Mouse (Mus musculus) hindbrain, embryonic 15.5 days (tissue): ENCODE measurements at regions not wholly inside any gene's neighbourhood (a gene's known extent, or its start where the extent isn't known, plus 50 kb on each side); places are given as distances from the start of the nearest gene placed in this dataset.

ENCODE experiments used
- ATAC-seq: fragments of 200-750 bp; cut with Nextera tagmentation; 2 replicates; pipeline ENCODE4 v1.8.0; 2017; ENCODE audit warnings: low read depth, moderate number of reproducible peaks, moderate TSS enrichment; ENCODE audit not compliant: low FRiP score
- H3K27ac ChIP-seq: fragments of 300-500 bp; sonication (generic); replicated peaks from 2 replicates; pipeline ENCODE4 v1.5.1; 2015; ENCODE audit warnings: mild to moderate bottlenecking, inconsistent platforms
- H3K27me3 ChIP-seq: fragments of 300-500 bp; sonication (generic); 2 replicates; pipeline ENCODE4 v1.6.1; 2015; ENCODE audit warnings: control low read depth, inconsistent platforms
- H3K36me3 ChIP-seq: fragments of 300-500 bp; sonication (generic); 2 replicates; pipeline ENCODE4 v1.6.1; 2015; ENCODE audit warnings: control low read depth, inconsistent platforms
- H3K4me1 ChIP-seq: fragments of 300-500 bp; sonication (generic); replicated peaks from 2 replicates; pipeline ENCODE4 v1.6.1; 2015; ENCODE audit warnings: control low read depth, inconsistent platforms
- H3K4me2 ChIP-seq: fragments of 300-500 bp; sonication (generic); 2 replicates; pipeline ENCODE4 v1.6.1; 2015; ENCODE audit warnings: moderate library complexity, mild to moderate bottlenecking, inconsistent platforms
- H3K4me3 ChIP-seq: fragments of 300-500 bp; sonication (generic); 2 replicates; pipeline ENCODE4 v1.5.1; 2015; ENCODE audit warnings: mild to moderate bottlenecking, inconsistent platforms
- H3K9ac ChIP-seq: fragments of 300-500 bp; sonication (generic); 2 replicates; pipeline ENCODE4 v1.6.1; 2015; ENCODE audit warnings: inconsistent platforms
- H3K9me3 ChIP-seq: fragments of 300-500 bp; sonication (generic); 2 replicates; pipeline ENCODE4 v1.6.1; 2016; ENCODE audit warnings: control low read depth, inconsistent platforms
- WGBS: fragments of 180-500 bp; shearing (Covaris S2); methylation state at CpG from one replicate; pipeline ENCODE4 v1.1.7; 2015; 5-methylcytosine and 5-hydroxymethylcytosine counted together

DNA sequence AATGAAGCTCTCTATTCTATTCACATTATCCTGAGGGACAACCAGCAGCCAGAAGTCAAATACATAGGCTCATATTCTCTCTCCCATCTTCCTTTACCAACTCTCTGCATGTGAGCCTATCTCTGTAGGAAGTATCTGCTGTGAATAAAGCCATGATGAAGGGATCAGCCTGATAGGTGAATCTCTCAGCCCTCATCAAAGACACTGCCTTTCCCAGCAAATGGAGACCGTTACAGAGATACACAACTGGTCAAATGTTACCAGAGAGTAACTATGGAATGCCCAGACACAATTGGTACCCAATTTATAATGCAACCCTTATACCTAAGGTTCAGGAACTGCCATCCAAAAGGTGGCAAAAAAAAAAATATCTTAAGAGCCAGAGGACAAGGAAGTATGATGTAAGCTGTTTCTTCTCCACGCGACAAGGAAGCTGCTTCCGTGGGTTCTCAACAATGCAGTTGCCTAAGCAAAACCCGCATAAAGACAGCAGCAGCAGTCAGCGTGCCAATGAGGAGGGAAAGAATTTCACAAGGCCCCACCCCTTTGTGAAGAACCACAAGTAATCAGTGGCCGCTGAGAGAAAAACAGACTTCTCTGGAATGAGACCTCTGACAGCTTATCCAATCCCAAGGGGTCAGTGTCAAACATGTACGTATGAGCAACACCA lies 248.9 kb downstream of the Dhx15 start:
- ATAC-seq: no peak
- H3K4me1 ChIP-seq: no peaks in the 10 kb centered on the region
- no peaks in the 10 kb centered on the region for H3K27me3 ChIP-seq
- H3K4me2 ChIP-seq: no peak overlapping the region
- no peak overlapping the region for H3K4me3 ChIP-seq
- H3K9ac ChIP-seq: no peak overlapping the region
- WGBS: 71% methylated on average over 8 of the region's 8 CpGs
- H3K9me3 ChIP-seq: no peaks in the 10 kb centered on the region
- H3K36me3 ChIP-seq: no peaks in the 10 kb centered on the region
- no peak overlapping the region for H3K27ac ChIP-seq

DNA sequence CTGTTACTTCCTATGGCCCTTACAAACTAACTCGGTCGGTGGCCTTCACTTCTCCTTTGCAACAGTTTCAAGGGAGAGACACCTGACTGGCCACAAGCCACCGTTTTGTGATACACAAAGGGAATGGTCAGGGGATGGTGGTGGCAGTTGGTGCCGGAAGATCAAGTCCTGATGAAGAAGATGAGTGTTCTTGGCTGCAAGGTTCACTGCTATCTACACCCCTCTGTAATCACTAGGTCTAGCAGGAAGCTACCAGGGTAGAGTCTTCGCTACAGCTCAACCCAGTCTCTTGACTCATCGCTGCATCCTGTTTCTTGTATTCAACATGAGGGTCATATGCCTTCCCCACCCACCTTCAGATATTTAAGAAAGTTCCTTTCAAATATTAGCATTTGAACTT lies 251.5 kb downstream of the Dhx15 start:
- H3K27me3 ChIP-seq: no peaks in the 10 kb centered on the region
- H3K9ac ChIP-seq: no peak overlapping the region
- no peaks in the 10 kb centered on the region for H3K36me3 ChIP-seq
- H3K4me3 ChIP-seq: no peak overlapping the region
- no peaks in the 10 kb centered on the region for H3K4me1 ChIP-seq
- H3K27ac ChIP-seq: no peak overlapping the region
- no peak overlapping the region for H3K4me2 ChIP-seq
- no peaks in the 10 kb centered on the region for H3K9me3 ChIP-seq
- WGBS: 90% methylated on average over 6 of the region's 6 CpGs
- no peak for ATAC-seq

DNA sequence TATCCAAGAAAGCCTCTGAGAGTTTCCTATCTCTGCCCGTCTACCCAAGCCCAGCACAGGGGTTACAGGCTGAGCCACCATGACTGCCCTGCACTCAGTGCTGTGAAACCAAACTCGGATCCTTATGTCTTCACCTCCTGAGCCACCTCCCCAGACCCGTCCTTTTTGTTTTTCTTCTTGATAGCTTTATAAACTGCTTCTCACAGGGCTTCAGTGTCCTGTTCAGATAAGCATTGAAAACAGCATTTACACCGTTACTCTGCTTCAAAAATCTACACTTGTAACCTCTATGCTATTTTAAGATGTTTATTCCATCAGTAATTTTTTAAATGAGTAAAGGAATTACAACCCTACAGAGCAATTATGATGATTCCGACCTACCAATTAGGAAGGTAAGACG lies 253.0 kb downstream of the Dhx15 start:
- 92% methylated on average over 6 of the region's 6 CpGs for WGBS
- H3K27ac ChIP-seq: no peak overlapping the region
- H3K9ac ChIP-seq: no peak overlapping the region
- no peaks in the 10 kb centered on the region for H3K27me3 ChIP-seq
- ATAC-seq: no peak
- no peaks in the 10 kb centered on the region for H3K4me1 ChIP-seq
- no peak overlapping the region for H3K4me2 ChIP-seq
- no peaks in the 10 kb centered on the region for H3K9me3 ChIP-seq
- H3K36me3 ChIP-seq: no peaks in the 10 kb centered on the region
- H3K4me3 ChIP-seq: no peak overlapping the region

DNA sequence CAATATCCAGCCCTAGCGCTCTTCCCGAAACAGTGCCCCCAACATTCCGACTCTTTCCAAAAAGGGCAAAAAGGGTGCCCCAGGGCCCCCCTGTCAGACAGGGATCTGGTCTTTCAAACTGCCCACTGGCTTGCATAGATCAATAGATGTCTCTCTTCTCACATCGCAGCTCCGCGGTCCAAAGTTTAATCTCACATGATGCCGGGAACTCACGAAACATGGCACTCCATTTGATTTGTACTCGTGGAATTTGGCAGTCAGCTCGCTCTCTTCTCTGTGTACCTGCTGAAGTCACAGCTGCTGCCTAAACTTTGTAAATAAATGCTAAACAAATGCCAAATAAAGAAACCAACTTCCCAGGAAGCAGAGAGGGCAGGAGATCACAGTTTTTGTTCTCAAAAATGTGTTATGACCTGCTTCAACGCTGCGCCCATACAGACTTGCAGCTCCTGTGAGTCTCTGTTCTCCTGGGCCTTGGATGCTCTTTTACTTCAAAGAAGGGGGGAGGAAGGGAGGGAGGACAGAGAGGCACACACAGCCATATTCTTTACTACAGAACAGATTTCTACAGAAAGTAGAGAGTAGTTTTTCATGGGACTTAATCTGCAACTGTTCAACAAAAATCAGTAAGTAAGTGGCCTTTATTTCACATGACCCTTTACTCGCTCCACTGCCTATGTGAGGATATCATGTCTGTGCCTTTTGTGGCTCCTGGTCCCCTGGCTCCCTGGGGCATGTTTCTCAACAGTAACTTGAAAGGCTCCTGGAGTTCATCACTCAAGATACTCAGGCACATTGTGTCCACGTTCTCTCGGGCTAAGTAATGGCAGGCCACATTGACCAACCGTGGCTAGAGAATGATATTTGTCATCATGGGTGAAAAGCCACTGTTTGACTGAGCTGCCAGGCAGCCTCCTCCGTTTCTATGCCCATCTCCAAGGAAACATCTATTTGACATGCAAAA lies 254.6 kb downstream of the Dhx15 start:
- no peaks in the 10 kb centered on the region for H3K27me3 ChIP-seq
- no peak overlapping the region for H3K27ac ChIP-seq
- H3K4me1 ChIP-seq: no peaks in the 10 kb centered on the region
- no peak for ATAC-seq
- no peaks in the 10 kb centered on the region for H3K36me3 ChIP-seq
- H3K4me3 ChIP-seq: no peak overlapping the region
- H3K9ac ChIP-seq: no peak overlapping the region
- no peaks in the 10 kb centered on the region for H3K9me3 ChIP-seq
- no peak overlapping the region for H3K4me2 ChIP-seq
- WGBS: 50% methylated on average over 17 of the region's 17 CpGs

DNA sequence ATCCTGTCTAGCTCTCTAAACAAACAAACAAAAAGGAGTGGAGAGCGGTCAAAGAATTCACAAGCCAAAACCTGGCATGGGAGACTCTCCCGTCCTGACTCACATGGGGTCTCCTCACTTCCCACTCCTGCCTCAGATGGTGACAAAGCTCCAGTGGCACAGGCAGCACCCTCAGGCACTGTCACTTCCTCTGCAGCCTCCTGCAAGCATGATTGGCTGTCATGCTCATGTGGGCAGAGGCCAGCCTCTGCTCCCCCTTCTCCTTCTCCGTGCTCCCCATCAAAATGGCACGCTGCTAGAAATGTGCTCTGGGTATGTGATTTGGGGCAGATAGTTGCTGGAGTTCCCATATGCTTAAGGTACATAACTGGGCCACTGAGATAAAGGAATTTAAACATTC lies 255.4 kb downstream of the Dhx15 start:
- H3K36me3 ChIP-seq: no peaks in the 10 kb centered on the region
- H3K27ac ChIP-seq: no peak overlapping the region
- no peak overlapping the region for H3K9ac ChIP-seq
- 0 out of 2 replicates have a peak, but pooled peaks cover under 1% of the 10 kb centered on the region for H3K4me1 ChIP-seq
- no peaks in the 10 kb centered on the region for H3K27me3 ChIP-seq
- ATAC-seq: no peak
- no peak overlapping the region for H3K4me3 ChIP-seq
- 78% methylated on average over 4 of the region's 4 CpGs for WGBS
- no peak overlapping the region for H3K4me2 ChIP-seq
- no peaks in the 10 kb centered on the region for H3K9me3 ChIP-seq

DNA sequence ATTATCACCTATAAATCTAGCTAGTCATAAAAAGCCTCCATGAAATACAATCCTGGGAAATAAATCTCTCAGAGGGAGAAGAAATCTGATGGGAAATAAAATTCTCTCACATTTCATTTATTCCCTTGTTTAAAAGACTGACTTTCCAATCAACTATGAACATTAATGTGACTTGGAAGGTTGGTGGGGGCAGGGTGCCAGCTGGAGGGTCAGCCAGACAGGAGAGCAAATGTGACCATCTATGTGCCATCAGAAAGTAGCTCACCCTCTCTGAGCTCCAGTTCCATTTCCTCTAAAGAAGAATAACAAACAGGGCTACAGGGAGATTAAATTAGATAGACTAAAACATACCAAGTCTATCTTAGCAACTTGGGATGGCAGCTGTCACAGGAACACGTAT lies 257.0 kb downstream of the Dhx15 start:
- no peaks in the 10 kb centered on the region for H3K27me3 ChIP-seq
- H3K9me3 ChIP-seq: no peaks in the 10 kb centered on the region
- H3K9ac ChIP-seq: no peak overlapping the region
- 78% methylated on average over 1 of the region's 1 CpGs for WGBS
- H3K4me3 ChIP-seq: no peak overlapping the region
- no peaks in the 10 kb centered on the region for H3K36me3 ChIP-seq
- 0 out of 2 replicates have a peak, but pooled peaks cover 5% of the 10 kb centered on the region for H3K4me1 ChIP-seq
- no peak overlapping the region for H3K27ac ChIP-seq
- no peak overlapping the region for H3K4me2 ChIP-seq
- ATAC-seq: no peak

DNA sequence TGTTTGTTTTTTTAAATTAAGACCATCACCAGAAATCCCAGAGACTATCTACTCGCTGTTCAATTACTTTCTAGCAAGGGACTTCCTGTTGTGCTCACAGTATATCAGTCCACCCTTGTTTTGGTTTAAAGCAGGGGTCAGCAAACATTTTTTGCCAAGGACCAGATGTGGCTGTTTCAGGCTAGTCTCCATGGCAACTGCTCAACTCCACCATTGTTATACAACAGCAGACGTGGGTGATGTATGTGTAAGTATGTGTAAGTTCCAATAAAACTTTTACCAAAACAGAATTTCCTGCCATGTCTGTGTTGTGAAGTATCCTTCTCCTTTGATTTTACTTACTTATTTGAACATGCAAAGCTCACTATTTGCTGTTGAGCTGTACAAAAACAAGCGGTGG lies 259.9 kb downstream of the Dhx15 start:
- Histone ChIP-seq H3K4me3 (no peak overlapping the region), H3K36me3 (no peaks in the 10 kb centered on the region), H3K4me1 (0 out of 2 replicates have a peak, but pooled peaks cover 5% of the 10 kb centered on the region), H3K27me3 (no peaks in the 10 kb centered on the region), H3K27ac (no peak overlapping the region), H3K4me2 (no peak overlapping the region), H3K9ac (no peak overlapping the region), H3K9me3 (no peaks in the 10 kb centered on the region)
- no peak for ATAC-seq
- WGBS: 72% methylated on average over 3 of the region's 3 CpGs

DNA sequence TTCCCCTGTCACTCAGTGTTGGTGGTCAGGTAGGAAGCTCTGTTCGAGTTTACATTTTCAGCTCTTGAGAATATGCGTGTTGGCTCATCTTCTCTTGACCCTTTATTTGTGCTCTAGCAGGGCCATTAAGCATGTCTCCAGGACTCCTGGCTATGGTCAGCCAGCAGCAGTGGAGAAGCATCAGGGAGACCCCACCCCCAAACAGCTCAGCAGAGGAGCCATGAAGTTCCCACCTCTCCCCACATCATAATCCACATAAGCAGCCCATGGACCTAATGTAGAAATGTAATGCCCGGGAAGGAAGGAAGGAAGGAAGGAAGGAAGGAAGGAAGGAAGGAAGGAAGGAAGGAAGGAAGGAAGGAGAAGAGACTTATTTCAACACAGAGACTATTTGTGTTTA lies 261.5 kb downstream of the Dhx15 start:
- Histone ChIP-seq H3K36me3 (no peaks in the 10 kb centered on the region), H3K4me1 (0 out of 2 replicates have a peak, but pooled peaks cover 5% of the 10 kb centered on the region), H3K27ac (no peak overlapping the region), H3K4me3 (no peak overlapping the region), H3K9me3 (no peaks in the 10 kb centered on the region), H3K9ac (no peak overlapping the region), H3K4me2 (no peak overlapping the region), H3K27me3 (no peaks in the 10 kb centered on the region)
- no peak for ATAC-seq
- WGBS: 93% methylated on average over 3 of the region's 3 CpGs

DNA sequence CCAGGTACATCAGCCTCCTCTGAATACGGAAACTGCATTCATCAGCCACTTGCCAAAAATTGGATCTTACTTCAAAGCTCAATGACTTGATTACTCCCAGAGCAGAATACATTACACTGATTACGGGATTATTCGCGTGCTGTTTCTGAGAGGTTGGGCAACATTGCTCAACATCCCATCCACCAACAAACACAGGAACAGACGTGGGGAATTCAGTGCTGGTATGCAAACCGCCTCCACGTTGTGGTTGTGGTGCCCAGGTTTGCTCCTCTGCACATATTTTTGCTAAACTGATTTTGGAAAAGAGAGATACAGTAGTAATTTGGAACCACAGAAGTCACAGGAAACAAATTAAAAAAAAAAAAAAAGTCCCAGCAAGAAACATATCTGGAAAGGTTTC lies 266.9 kb downstream of the Dhx15 start:
- no peak overlapping the region for H3K9ac ChIP-seq
- no peaks in the 10 kb centered on the region for H3K36me3 ChIP-seq
- no peak overlapping the region for H3K27ac ChIP-seq
- no peak overlapping the region for H3K4me2 ChIP-seq
- no peak overlapping the region for H3K4me3 ChIP-seq
- no peaks in the 10 kb centered on the region for H3K4me1 ChIP-seq
- ATAC-seq: no peak
- no peaks in the 10 kb centered on the region for H3K9me3 ChIP-seq
- 79% methylated on average over 7 of the region's 7 CpGs for WGBS
- H3K27me3 ChIP-seq: no peaks in the 10 kb centered on the region

DNA sequence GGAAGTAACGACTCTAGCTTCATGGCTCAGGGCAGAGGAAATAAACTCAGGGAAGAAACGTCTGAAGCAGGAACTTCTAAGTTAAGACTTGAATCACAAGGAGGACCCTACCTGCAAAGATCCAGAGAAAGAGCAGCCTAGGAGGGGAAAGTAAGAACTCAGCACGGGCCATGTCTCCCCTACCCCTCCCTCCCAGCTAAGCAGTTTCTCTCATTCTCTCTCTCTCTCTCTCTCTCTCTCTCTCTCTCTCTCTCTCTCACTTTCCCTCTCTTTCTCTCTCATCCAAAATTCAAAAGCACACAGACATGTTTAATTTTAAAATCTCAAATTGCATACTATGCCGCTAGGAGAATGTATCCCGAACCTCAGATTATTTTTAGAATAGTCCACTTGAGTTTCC lies 267.3 kb downstream of the Dhx15 start:
- Histone ChIP-seq H3K4me2 (no peak overlapping the region), H3K4me1 (no peaks in the 10 kb centered on the region), H3K4me3 (no peak overlapping the region), H3K27ac (no peak overlapping the region), H3K36me3 (no peaks in the 10 kb centered on the region), H3K9me3 (no peaks in the 10 kb centered on the region), H3K27me3 (no peaks in the 10 kb centered on the region), H3K9ac (no peak overlapping the region)
- ATAC-seq: no peak
- 75% methylated on average over 5 of the region's 5 CpGs for WGBS

DNA sequence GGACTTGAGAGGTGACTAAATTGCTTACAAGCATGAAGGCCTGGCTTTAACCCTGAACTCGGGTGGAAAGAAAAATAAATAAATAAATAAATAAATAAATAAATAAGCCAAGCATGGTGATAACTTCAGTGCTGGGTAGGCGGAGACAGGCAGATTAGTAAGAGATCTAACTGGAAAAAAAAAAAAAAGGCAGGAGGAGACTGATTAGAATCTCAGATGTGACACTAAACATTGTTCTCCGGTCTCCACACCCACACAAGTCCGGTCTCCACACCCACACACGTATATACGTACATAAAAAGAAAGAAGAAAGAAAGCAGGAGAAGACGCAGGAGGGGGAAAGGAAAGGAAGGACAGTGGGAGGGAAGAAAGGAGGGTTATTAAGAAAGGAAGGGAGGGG lies 267.8 kb downstream of the Dhx15 start:
- no peak overlapping the region for H3K4me3 ChIP-seq
- no peak overlapping the region for H3K27ac ChIP-seq
- no peaks in the 10 kb centered on the region for H3K36me3 ChIP-seq
- ATAC-seq: no peak
- H3K9me3 ChIP-seq: no peaks in the 10 kb centered on the region
- no peak overlapping the region for H3K9ac ChIP-seq
- 85% methylated on average over 7 of the region's 7 CpGs for WGBS
- H3K4me2 ChIP-seq: no peak overlapping the region
- no peaks in the 10 kb centered on the region for H3K4me1 ChIP-seq
- no peaks in the 10 kb centered on the region for H3K27me3 ChIP-seq

DNA sequence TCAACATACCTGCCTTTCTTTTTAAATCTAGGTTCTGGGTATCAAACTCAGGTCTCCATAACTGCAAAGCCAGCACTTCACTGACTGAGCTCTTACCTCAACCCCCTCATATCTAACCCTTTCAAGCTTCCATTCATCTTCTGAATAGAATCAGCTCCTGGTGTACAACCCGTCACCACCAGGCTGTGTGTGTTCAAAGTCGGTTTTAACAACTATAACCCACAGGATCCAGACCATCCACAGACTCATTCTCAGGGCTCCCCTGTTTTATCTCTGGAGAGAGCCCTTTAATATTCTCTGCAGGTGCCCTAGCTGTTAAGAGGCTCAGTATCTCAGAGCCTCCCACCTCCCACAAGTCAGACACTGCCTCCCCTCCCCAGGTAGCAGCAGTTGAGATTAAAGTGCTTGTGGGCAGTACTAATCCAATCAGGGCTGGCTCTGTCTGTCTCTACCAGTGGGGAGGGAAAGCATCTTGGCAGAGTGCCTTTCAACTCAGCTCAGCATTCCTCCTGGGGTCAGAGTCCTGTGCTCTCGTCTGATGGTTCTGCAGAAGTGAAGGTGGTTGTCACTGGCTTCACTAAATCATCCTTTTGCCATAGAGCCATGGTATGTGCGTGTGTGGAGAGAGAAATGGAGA lies 272.4 kb downstream of the Dhx15 start:
- H3K27me3 ChIP-seq: no peaks in the 10 kb centered on the region
- no peak overlapping the region for H3K4me2 ChIP-seq
- no peak overlapping the region for H3K4me3 ChIP-seq
- peak; percentile 30; the same call in 1 of the 2 replicates for ATAC-seq
- no peaks in the 10 kb centered on the region for H3K36me3 ChIP-seq
- no peaks in the 10 kb centered on the region for H3K9me3 ChIP-seq
- 37% methylated on average over 4 of the region's 4 CpGs for WGBS
- H3K9ac ChIP-seq: no peak overlapping the region
- H3K4me1 ChIP-seq: no peaks in the 10 kb centered on the region
- no peak overlapping the region for H3K27ac ChIP-seq
